Mouse (Mus musculus) cortical plate, adult 2 months (tissue): ENCODE measurements around the gene Fam222b.

Experiments used
- CTCF ChIP-seq: fragments of 200-500 bp; IDR thresholded peaks from 2 replicates; pipeline ENCODE4 v1.5.1; 2011; ENCODE audit warnings: mild to moderate bottlenecking, control low read depth, low read length; ENCODE audit not compliant: insufficient read depth; ENCODE audit errors: extremely low read depth
- POLR2A ChIP-seq: fragments of 200-500 bp; IDR thresholded peaks from 2 replicates; pipeline ENCODE4 v1.6.1; 2011; ENCODE audit warnings: mild to moderate bottlenecking, low read length, control low read depth; ENCODE audit not compliant: insufficient read depth; ENCODE audit errors: extremely low read depth

DNA sequence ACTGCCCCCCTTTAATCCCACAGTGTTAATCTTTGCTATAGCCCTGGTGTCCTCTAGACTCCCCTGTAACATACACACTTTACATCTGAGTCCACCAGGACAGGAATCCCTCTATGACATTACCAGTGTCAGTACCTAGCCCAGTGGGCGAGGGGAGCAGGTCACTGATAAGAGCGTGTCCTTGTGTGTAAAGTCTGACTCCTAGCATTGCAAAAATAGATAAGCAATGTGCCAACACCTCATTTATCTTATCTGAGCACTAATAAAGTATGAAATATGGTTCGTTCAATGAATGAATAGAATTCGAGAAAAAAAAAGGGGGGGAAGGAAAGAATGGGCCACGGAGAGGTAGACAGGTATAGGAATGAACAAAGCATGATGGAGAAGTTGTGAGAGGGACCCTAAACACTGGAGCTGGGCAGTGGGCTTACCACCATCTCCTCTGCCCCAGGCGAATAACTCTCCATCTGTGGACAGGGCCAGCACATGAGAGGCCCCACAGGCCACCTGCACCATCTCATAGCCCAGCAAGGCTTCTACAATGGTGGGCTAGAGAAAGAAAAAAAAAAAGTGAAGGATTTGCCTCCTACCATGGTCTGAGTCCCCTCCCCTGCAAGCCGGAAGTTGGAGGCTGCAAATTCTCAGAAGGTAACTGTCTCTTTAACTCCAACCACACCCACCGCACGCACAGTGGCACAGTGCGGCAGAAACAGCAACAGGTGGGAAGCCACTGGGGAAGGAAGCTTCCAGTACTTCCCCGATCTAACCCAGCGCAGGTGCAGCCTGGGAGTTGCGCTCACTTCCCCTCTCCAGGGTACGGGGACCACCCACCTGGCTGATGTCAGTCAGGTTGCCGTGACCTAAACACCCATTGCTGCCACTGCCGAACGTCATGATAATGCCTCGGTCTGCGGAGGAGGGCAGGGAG is 74.3 kb downstream of the Fam222b start:
- TF ChIP-seq CTCF (no peak), POLR2A (no peak)
